ENCODE assay signal across 8 mouse cellular contexts in genomic region chr11:32534453-32535075, GRCm38 (mm10). TPM values are rescaled to one million over a fixed set of nuclear protein-coding genes. Genes with fewer than 3 reads are reported as not detected.
DNase-seq lines count a peak whose midpoint lies in the region; ATAC-seq lines count a peak whose summit lies in the region.

No protein-coding gene starts in this region.

- H3K4me1 ChIP-seq in heart, embryonic 11.5 days (ENCODE audit: control insufficient read depth, insufficient read depth, low read length): peaks cover 11% of the 10 kb centered on the region; the same call in 1 of the 2 replicates
- peaks cover 43% of the 10 kb centered on the region for H3K4me1 ChIP-seq in heart, embryonic 13.5 days
- peaks cover 82% of the 10 kb centered on the region for H3K4me1 ChIP-seq in liver, embryonic 13.5 days (replicated peaks)

- peak overlapping the region; percentile 100; the same call in 1 of the 2 replicates for H3K4me2 ChIP-seq in heart, embryonic 11.5 days
- H3K4me2 ChIP-seq in heart, embryonic 13.5 days: peak overlapping the region; percentile 99
- peak overlapping the region; percentile 100 for H3K4me2 ChIP-seq in liver, embryonic 13.5 days

- H3K9me3 ChIP-seq in heart, embryonic 11.5 days (replicated peaks; ENCODE audit: control insufficient read depth, low read length): no peaks in the 10 kb centered on the region
- no peaks in the 10 kb centered on the region for H3K9me3 ChIP-seq in heart, embryonic 13.5 days
- no peaks in the 10 kb centered on the region for H3K9me3 ChIP-seq in liver, embryonic 13.5 days (replicated peaks)

- H3K9ac ChIP-seq in heart, embryonic 11.5 days (ENCODE audit: low read depth, low read length): no peak overlapping the region
- H3K9ac ChIP-seq in heart, embryonic 13.5 days: peak overlapping the region; percentile 84; the same call in 1 of the 2 replicates
- peak overlapping the region; percentile 87 for H3K9ac ChIP-seq in liver, embryonic 13.5 days

- no peak for ATAC-seq in heart, embryonic 11.5 days (replicated peaks; ENCODE audit: insufficient number of reproducible peaks, low FRiP score, low TSS enrichment)
- no peak for ATAC-seq in heart, embryonic 13.5 days (ENCODE audit: extremely low read depth, insufficient number of reproducible peaks, low FRiP score, low TSS enrichment)
- ATAC-seq in liver, embryonic 13.5 days (ENCODE audit: low read depth): peak; percentile 16; the same call in 1 of the 2 replicates
- no peak for ATAC-seq in megakaryocyte progenitor cell, adult 5-6 weeks (replicated peaks; ENCODE audit: poor library complexity)

- no peaks in the 10 kb centered on the region for H3K27me3 ChIP-seq in heart, embryonic 11.5 days (ENCODE audit: control insufficient read depth, insufficient read depth, low read length)
- no peaks in the 10 kb centered on the region; the same call in 1 of the 2 replicates for H3K27me3 ChIP-seq in heart, embryonic 13.5 days (replicated peaks)
- no peaks in the 10 kb centered on the region for H3K27me3 ChIP-seq in liver, embryonic 13.5 days

- H3K36me3 ChIP-seq in heart, embryonic 11.5 days (ENCODE audit: control insufficient read depth, insufficient read depth, low read length): no peaks in the 10 kb centered on the region; the same call in 1 of the 2 replicates
- no peaks in the 10 kb centered on the region for H3K36me3 ChIP-seq in heart, embryonic 13.5 days
- H3K36me3 ChIP-seq in liver, embryonic 13.5 days: no peaks in the 10 kb centered on the region

- no peak for DNase-seq in heart, postnatal 14 days
- DNase-seq in CD4-positive, CD25-positive, alpha-beta regulatory T cell, adult 2 months (ENCODE audit: low read depth, low spot score): peak; percentile 52
- no peak for DNase-seq in liver, embryonic 13.5 days
- no peak for DNase-seq in embryo, embryonic 9.5 days (ENCODE audit: extremely low spot score)
- no peak for DNase-seq in left cerebral cortex, postnatal 14 days (ENCODE audit: low spot score in 2 of 2)

- no peak overlapping the region for H3K4me3 ChIP-seq in heart, embryonic 11.5 days (ENCODE audit: low read depth, low read length)
- H3K4me3 ChIP-seq in heart, embryonic 13.5 days: peak overlapping the region; percentile 80
- H3K4me3 ChIP-seq in liver, embryonic 13.5 days (replicated peaks): peak overlapping the region; percentile 81

- H3K27ac ChIP-seq in heart, embryonic 11.5 days (ENCODE audit: low read depth, low read length): no peak overlapping the region
- no peak overlapping the region for H3K27ac ChIP-seq in heart, embryonic 13.5 days (replicated peaks)
- H3K27ac ChIP-seq in liver, embryonic 13.5 days: peak overlapping the region; percentile 84

- intact Hi-C loops in heart, postnatal 14 days (cut with DNase I): loop anchor here (2.0 to 5.0 kb wide), 3 partner anchors 30 to 628 kb away; partner anchors contain the start of gene Npm1
- intact Hi-C loops in left cerebral cortex, postnatal 14 days (cut with DNase I): no loop called here

- WGBS in heart, embryonic 11.5 days (ENCODE audit: insufficient replicate concordance): 71% methylated on average over 7 of the region's 7 CpGs
- 75% methylated on average over 7 of the region's 7 CpGs for WGBS in heart, embryonic 13.5 days
- 56% methylated on average over 7 of the region's 7 CpGs for WGBS in liver, embryonic 13.5 days (ENCODE audit: insufficient replicate concordance)

RNA-seq across cellular contexts. Expression of gene Stk10, which starts 1.5 kb away (rescaled TPM):
- 1.6 TPM in 2 replicates for polyA plus RNA-seq in heart, embryonic 11.5 days (2014; fragmentation: Nextera tagmentation; extraction: Ambion mirVana)
- 10 to 100 TPM; 14.3 to 14.5 TPM for total RNA-seq in heart, postnatal 14 days (2021)
- 2.3 and 2.6 TPM in 2 replicates for polyA plus RNA-seq in heart, embryonic 13.5 days (2015; fragmentation: Nextera tagmentation; extraction: Ambion mirVana)
- 3.0 and 4.5 TPM in 2 replicates for polyA plus RNA-seq in liver, embryonic 13.5 days (2015; fragmentation: Nextera tagmentation; extraction: Ambion mirVana)
- 12.8 and 15.8 TPM in 2 replicates for total RNA-seq in megakaryocyte progenitor cell, adult 5-6 weeks (2015)
- total RNA-seq in megakaryocyte progenitor cell, adult 5-6 weeks (2017): 15.7 and 16.8 TPM in 2 replicates
- total RNA-seq in left cerebral cortex, postnatal 14 days (2021): 1 to 10 TPM; 6.3 to 7.2 TPM

RNA-seq across cellular contexts. Expression of gene Efcab9, which starts 2.7 kb away (rescaled TPM):
- 0.27 and 0.59 TPM in 2 replicates for polyA plus RNA-seq in heart, embryonic 11.5 days (2014; fragmentation: Nextera tagmentation; extraction: Ambion mirVana)
- under 1 TPM; 0.57 to 0.68 TPM for total RNA-seq in heart, postnatal 14 days (2021)
- polyA plus RNA-seq in heart, embryonic 13.5 days (2015; fragmentation: Nextera tagmentation; extraction: Ambion mirVana): 0.25 TPM in 1 of 2 replicates, not detected in the other
- 0.46 and 0.74 TPM in 2 replicates for polyA plus RNA-seq in liver, embryonic 13.5 days (2015; fragmentation: Nextera tagmentation; extraction: Ambion mirVana)
- total RNA-seq in megakaryocyte progenitor cell, adult 5-6 weeks (2015): 1.7 TPM in 1 of 2 replicates, not detected in the other
- 0.50 and 1.2 TPM in 2 replicates for total RNA-seq in megakaryocyte progenitor cell, adult 5-6 weeks (2017)
- 1 to 10 TPM in 1 of 2 experiments, not detected in 1; 1.6 TPM for total RNA-seq in left cerebral cortex, postnatal 14 days (2021)
